Mouse (Mus musculus) olfactory bulb, adult 2 months (tissue): ENCODE data around the gene Gabarapl1. TPM values are rescaled to one million over a fixed set of nuclear protein-coding genes. Genes with fewer than 3 reads are reported as not detected.

Experiments used
- H3K27ac ChIP-seq: fragments of 200-500 bp; 2 replicates; pipeline ENCODE4 v1.5.1; 2012; ENCODE audit warnings: low read depth, low read length; ENCODE audit not compliant: insufficient read depth
- H3K4me1 ChIP-seq: fragments of 200-500 bp; 2 replicates; pipeline ENCODE4 v1.6.1; 2012; ENCODE audit warnings: low read length; ENCODE audit not compliant: control insufficient read depth, insufficient read depth
- H3K4me3 ChIP-seq: fragments of 200-500 bp; 2 replicates; pipeline ENCODE4 v1.5.1; 2012; ENCODE audit warnings: mild to moderate bottlenecking, low read depth, low read length, moderate library complexity; ENCODE audit not compliant: insufficient read depth
- CTCF ChIP-seq: fragments of 200-500 bp; IDR thresholded peaks from 2 replicates; pipeline ENCODE4 v1.5.1; 2012; ENCODE audit warnings: low read depth, mild to moderate bottlenecking, low read length, moderate library complexity; ENCODE audit not compliant: insufficient read depth
- POLR2A ChIP-seq: fragments of 200-500 bp; IDR thresholded peaks from 2 replicates; pipeline ENCODE4 v1.6.1; 2012; ENCODE audit warnings: mild to moderate bottlenecking, low read depth, low read length, moderate library complexity; ENCODE audit not compliant: insufficient read depth
- WGBS: fragments of 180-500 bp; shearing (Covaris S2); methylation state at CpG from one replicate; pipeline ENCODE4 v1.1.7; 2018; 5-methylcytosine and 5-hydroxymethylcytosine counted together
- polyA plus RNA-seq: library from polyadenylated mRNA; stranded (reverse); fragments of >200 nt; gene quantifications from 2 replicates; pipeline ENCODE4 v1.2.4, GENCODE M21; 2012; ENCODE audit warnings: low replicate concordance; ENCODE audit not compliant: missing spikeins, insufficient read depth, insufficient read length

Gene Gabarapl1
- polyA plus RNA-seq, 1 experiment: 169 TPM

GRCm38 (mm10) chr6:129591508-129591907 lies 58.5 kb downstream of the Gabarapl1 start, which contains the start of gene Klrd1:
Klrd1 (plus strand) TSS chr6:129591782.
- Histone ChIP-seq H3K4me3 (no peak within 1 kb of the TSS), H3K4me1 (no peaks in the 10 kb centered on the region), H3K27ac (no peak within 1 kb of the TSS)
- 55% methylated on average over 3 of the region's 3 CpGs for WGBS
- TF ChIP-seq POLR2A: no peak
- TF ChIP-seq CTCF: no peak

Other genes with a start within 250 kb of the Gabarapl1 start
- gene 4922502D21Rik, start 201.4 kb upstream of the Gabarapl1 start, polyA plus RNA-seq: not detected in 2 replicates
- gene Clec12a, start 190.5 kb upstream of the Gabarapl1 start, polyA plus RNA-seq: not detected in 2 replicates
- gene Clec12b, start 147.3 kb upstream of the Gabarapl1 start, polyA plus RNA-seq: not detected in 2 replicates
- gene Clec1b, start 135.9 kb upstream of the Gabarapl1 start, polyA plus RNA-seq: not detected in 2 replicates
- gene Clec9a, start 124.3 kb upstream of the Gabarapl1 start, polyA plus RNA-seq: not detected in 2 replicates
- not detected in 2 replicates for gene Clec1a, start 81.2 kb upstream of the Gabarapl1 start, polyA plus RNA-seq
- gene Olr1, start 26.0 kb upstream of the Gabarapl1 start, polyA plus RNA-seq: not detected in 2 replicates
- not detected in 2 replicates for gene Tmem52b, start 20.6 kb upstream of the Gabarapl1 start, polyA plus RNA-seq
- gene Klre1, start 44.7 kb downstream of the Gabarapl1 start, polyA plus RNA-seq: not detected in 2 replicates
- not detected in 2 replicates for gene Klrd1, start 58.6 kb downstream of the Gabarapl1 start, polyA plus RNA-seq
- not detected in 2 replicates for gene Klrk1, start 90.7 kb downstream of the Gabarapl1 start, polyA plus RNA-seq
- gene Klrc3, start 110.2 kb downstream of the Gabarapl1 start, polyA plus RNA-seq: not detected in 2 replicates
- not detected in 2 replicates for gene Klrc2, start 127.5 kb downstream of the Gabarapl1 start, polyA plus RNA-seq
- gene Klrc1, start 145.8 kb downstream of the Gabarapl1 start, polyA plus RNA-seq: not detected in 2 replicates
- gene Klri1, start 184.0 kb downstream of the Gabarapl1 start, polyA plus RNA-seq: not detected in 2 replicates
- not detected in 2 replicates for gene Klri2, start 207.3 kb downstream of the Gabarapl1 start, polyA plus RNA-seq